Mouse (Mus musculus) hindbrain, embryonic 13.5 days (tissue): ENCODE results near the gene Zkscan14. TPM values are rescaled to one million over a fixed set of nuclear protein-coding genes. Genes with fewer than 3 reads are reported as not detected.
"Not testable (repeated sequence)": the region's sequence is repeated elsewhere in the genome, so short reads cannot be mapped to it uniquely, and the experiment has no call there.

Experiments
- ATAC-seq: fragments of 200-750 bp; cut with Nextera tagmentation; 2 replicates; pipeline ENCODE4 v1.8.0; 2017; ENCODE audit warnings: moderate TSS enrichment; ENCODE audit not compliant: low FRiP score
- H3K27ac ChIP-seq: fragments of 300-500 bp; sonication (generic); 2 replicates; pipeline ENCODE4 v1.5.1; 2015; ENCODE audit warnings: inconsistent platforms, mild to moderate bottlenecking, moderate library complexity
- H3K27me3 ChIP-seq: fragments of 300-500 bp; sonication (generic); 2 replicates; pipeline ENCODE4 v1.6.1; 2015; ENCODE audit warnings: mild to moderate bottlenecking, inconsistent platforms
- H3K36me3 ChIP-seq: fragments of 300-500 bp; sonication (generic); 2 replicates; pipeline ENCODE4 v1.6.1; 2015; ENCODE audit warnings: mild to moderate bottlenecking, inconsistent platforms
- H3K4me1 ChIP-seq: fragments of 300-500 bp; sonication (generic); replicated peaks from 2 replicates; pipeline ENCODE4 v1.6.1; 2015; ENCODE audit warnings: inconsistent platforms
- H3K4me2 ChIP-seq: fragments of 300-500 bp; sonication (generic); 2 replicates; pipeline ENCODE4 v1.6.1; 2015; ENCODE audit warnings: inconsistent platforms, mild to moderate bottlenecking, moderate library complexity
- H3K4me3 ChIP-seq: fragments of 300-500 bp; sonication (generic); 2 replicates; pipeline ENCODE4 v1.5.1; 2015; ENCODE audit warnings: mild to moderate bottlenecking, inconsistent platforms
- H3K9ac ChIP-seq: fragments of 300-500 bp; sonication (generic); 2 replicates; pipeline ENCODE4 v1.6.1; 2015; ENCODE audit warnings: mild to moderate bottlenecking, inconsistent platforms
- H3K9me3 ChIP-seq: fragments of 300-500 bp; sonication (generic); 2 replicates; pipeline ENCODE4 v1.6.1; 2016; ENCODE audit warnings: inconsistent platforms
- WGBS: fragments of 180-500 bp; shearing (Covaris S2); methylation state at CpG from one replicate; pipeline ENCODE4 v1.1.7; 2015; 5-methylcytosine and 5-hydroxymethylcytosine counted together
- polyA plus RNA-seq: library from polyadenylated mRNA; unstranded; fragments of >200 nt; fragmentation: Nextera tagmentation; extraction: Ambion mirVana; gene quantifications from 2 replicates; pipeline ENCODE4 v1.2.1, GENCODE M21; 2015

The Zkscan14 gene
- 13.6 and 15.6 TPM in 2 replicates for polyA plus RNA-seq

GRCm38 (mm10) chr5:145201321-145201991, at the start of gene Zkscan14:
Zkscan14 (minus strand) TSS chr5:145201868.
- H3K27me3 ChIP-seq, result no peaks in the 10 kb centered on the region
- peak within 1 kb of the TSS; percentile 100 for H3K4me2 ChIP-seq
- peak within 1 kb of the TSS; percentile 92 for H3K9ac ChIP-seq
- H3K27ac ChIP-seq, result peak within 1 kb of the TSS; percentile 75
- H3K4me1 ChIP-seq, result peaks cover 32% of the 10 kb centered on the region
- WGBS, result 2% methylated on average over 37 of the region's 37 CpGs
- peak; percentile 4; the same call in 1 of the 2 replicates for ATAC-seq
- peak within 1 kb of the TSS; percentile 82 for H3K4me3 ChIP-seq
- H3K36me3 ChIP-seq, result peaks cover 22% of the 10 kb centered on the region
- no peaks in the 10 kb centered on the region for H3K9me3 ChIP-seq

- Histone ChIP-seq H3K27me3 (no peaks in the 10 kb centered on the region), H3K4me2 (no peak overlapping the region), H3K9me3 (no peaks in the 10 kb centered on the region), H3K9ac (no peak overlapping the region), H3K36me3 (peaks cover 74% of the 10 kb centered on the region), H3K4me3 (no peak overlapping the region), H3K27ac (no peak overlapping the region), H3K4me1 (no peaks in the 10 kb centered on the region)
- ATAC-seq, result no peak
- WGBS, result 94% methylated on average over 3 of the region's 3 CpGs
Observed at GRCm38 (mm10) chr5:145249520-145249919, 47.9 kb upstream of the Zkscan14 start.

- ATAC-seq, result no peak
- H3K4me1 ChIP-seq, result peaks cover 26% of the 10 kb centered on the region
- peaks cover 56% of the 10 kb centered on the region for H3K36me3 ChIP-seq
- no peaks in the 10 kb centered on the region for H3K27me3 ChIP-seq
- no peak overlapping the region for H3K9ac ChIP-seq
- H3K4me2 ChIP-seq, result no peak overlapping the region
- no peak overlapping the region for H3K27ac ChIP-seq
- no peaks in the 10 kb centered on the region for H3K9me3 ChIP-seq
- H3K4me3 ChIP-seq, result no peak overlapping the region
Observed at GRCm38 (mm10) chr5:145234636-145235035, 33.0 kb upstream of the Zkscan14 start.

- H3K9ac ChIP-seq, result peak overlapping the region; percentile 99
- H3K9me3 ChIP-seq, result no peaks in the 10 kb centered on the region
- 0% methylated on average over 44 of the region's 49 CpGs for whole genome bisulfite sequencing
- peak; percentile 80 for ATAC-seq
- H3K4me3 ChIP-seq, result peak overlapping the region; percentile 99
- peak overlapping the region; percentile 87 for H3K4me2 ChIP-seq
- peak overlapping the region; percentile 94 for H3K27ac ChIP-seq
- peaks cover 35% of the 10 kb centered on the region for H3K36me3 ChIP-seq
- H3K27me3 ChIP-seq, result no peaks in the 10 kb centered on the region
- H3K4me1 ChIP-seq, result peaks cover 26% of the 10 kb centered on the region
Observed at GRCm38 (mm10) chr5:145231893-145232411, 30.3 kb upstream of the Zkscan14 start.

DNA sequence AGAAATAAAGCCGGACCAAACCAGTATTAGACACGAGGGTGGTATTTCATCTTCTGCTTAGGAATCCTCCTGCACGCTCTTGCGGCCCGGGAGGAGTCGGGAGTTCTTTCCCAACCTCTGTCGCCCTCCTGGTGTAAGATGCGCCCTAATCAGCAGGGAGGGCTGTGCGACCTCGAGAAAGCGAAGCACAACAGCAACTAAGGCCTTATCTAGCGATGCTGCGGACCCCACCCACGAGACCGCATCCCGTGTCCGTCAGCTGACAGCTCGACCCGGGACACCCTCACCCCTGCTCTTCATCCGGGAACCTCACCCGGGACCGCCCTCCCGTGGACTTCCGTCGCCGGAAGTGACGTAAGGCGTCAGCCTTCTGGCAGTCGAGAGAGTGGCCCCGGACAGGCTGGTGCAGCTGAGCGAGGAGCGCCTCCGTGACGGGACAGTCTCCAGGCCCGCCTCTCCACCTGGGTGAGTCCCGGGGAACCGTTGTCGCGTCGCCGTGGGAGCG, 29.8 kb upstream of the Zkscan14 start, which contains the start of gene Zfp655:
Gene Zfp655, plus strand, starts transcription at position 349 of the 505 bp plus-strand sequence.
- H3K9ac ChIP-seq, result peak within 1 kb of the TSS; percentile 99
- ATAC-seq, result peak; percentile 94
- peak within 1 kb of the TSS; percentile 94 for H3K27ac ChIP-seq
- no peaks in the 10 kb centered on the region for H3K27me3 ChIP-seq
- peaks cover 31% of the 10 kb centered on the region for H3K36me3 ChIP-seq
- 0% methylated on average over 42 of the region's 42 CpGs for WGBS
- peak within 1 kb of the TSS; percentile 87 for H3K4me2 ChIP-seq
- H3K9me3 ChIP-seq, result no peaks in the 10 kb centered on the region
- H3K4me3 ChIP-seq, result peak within 1 kb of the TSS; percentile 99
- peaks cover 26% of the 10 kb centered on the region for H3K4me1 ChIP-seq

GRCm38 (mm10) chr5:145230641-145231040, 29.0 kb upstream of the Zkscan14 start:
- Histone ChIP-seq H3K36me3 (peaks cover 24% of the 10 kb centered on the region), H3K4me1 (peaks cover 26% of the 10 kb centered on the region), H3K9me3 (no peaks in the 10 kb centered on the region), H3K27ac (no peak overlapping the region), H3K27me3 (no peaks in the 10 kb centered on the region), H3K9ac (peak overlapping the region; percentile 99), H3K4me2 (peak overlapping the region; percentile 87), H3K4me3 (peak overlapping the region; percentile 99)
- WGBS, result 89% methylated on average over 4 of the region's 4 CpGs
- ATAC-seq, result no peak

GRCm38 (mm10) chr5:145229283-145229682, 27.6 kb upstream of the Zkscan14 start:
- not testable (repeated sequence) for H3K9me3 ChIP-seq, H3K4me2 ChIP-seq, H3K27ac ChIP-seq, H3K27me3 ChIP-seq, ATAC-seq, H3K9ac ChIP-seq, H3K4me3 ChIP-seq
- Histone ChIP-seq H3K36me3 (peaks cover 11% of the 10 kb centered on the region), H3K4me1 (peaks cover 26% of the 10 kb centered on the region)
- 76% methylated on average over 6 of the region's 6 CpGs for WGBS

DNA sequence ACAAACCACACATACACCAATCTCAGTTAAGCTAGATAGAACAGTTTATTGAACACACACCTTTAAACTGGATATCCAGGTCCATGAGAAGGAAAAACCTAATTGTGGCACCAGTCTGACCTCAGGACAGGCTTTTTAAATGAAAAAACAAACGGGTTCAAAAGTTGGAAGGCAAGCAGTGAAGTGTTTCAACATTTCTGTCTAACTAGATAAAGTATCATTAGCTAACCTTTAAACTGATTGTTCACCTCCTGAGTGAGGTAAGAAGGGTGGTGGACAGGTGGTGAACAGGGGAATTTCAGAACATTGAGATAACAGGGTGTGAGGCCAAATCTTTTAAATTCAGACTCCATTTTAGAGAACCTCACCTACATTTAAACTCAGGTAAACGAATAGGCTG, 24.8 kb upstream of the Zkscan14 start:
- Histone ChIP-seq H3K27ac (no peak overlapping the region), H3K4me3 (no peak overlapping the region), H3K9ac (no peak overlapping the region), H3K4me2 (no peak overlapping the region), H3K27me3 (no peaks in the 10 kb centered on the region), H3K4me1 (peaks cover 9% of the 10 kb centered on the region), H3K36me3 (peaks cover 15% of the 10 kb centered on the region), H3K9me3 (no peaks in the 10 kb centered on the region)
- ATAC-seq, result no peak
- 69% methylated on average over 2 of the region's 2 CpGs for WGBS

DNA sequence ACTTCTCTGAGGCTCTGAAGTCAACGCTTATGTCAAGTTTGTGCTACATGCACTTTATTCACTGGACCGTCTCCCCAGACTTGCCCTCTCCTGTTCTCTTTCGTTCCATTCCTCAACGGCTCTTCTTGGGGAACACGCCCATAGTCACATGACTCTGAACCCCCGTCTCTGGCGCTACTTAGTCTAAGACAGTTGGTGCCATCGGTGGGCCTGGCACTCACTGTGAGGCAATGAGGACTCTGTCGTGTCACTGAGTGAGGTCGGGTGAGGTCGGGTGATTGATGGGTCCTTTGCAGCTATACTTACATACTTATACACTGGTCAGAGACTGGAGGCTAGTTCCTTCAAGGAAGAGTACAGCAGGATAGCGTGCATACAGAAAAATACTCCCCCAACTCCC, 21.7 kb upstream of the Zkscan14 start:
- WGBS, result 83% methylated on average over 12 of the region's 12 CpGs
- H3K9ac ChIP-seq, result no peak overlapping the region
- no peaks in the 10 kb centered on the region for H3K27me3 ChIP-seq
- no peak overlapping the region for H3K4me3 ChIP-seq
- no peak overlapping the region for H3K4me2 ChIP-seq
- H3K4me1 ChIP-seq, result no peaks in the 10 kb centered on the region
- ATAC-seq, result no peak
- H3K36me3 ChIP-seq, result peaks cover 43% of the 10 kb centered on the region
- H3K9me3 ChIP-seq, result no peaks in the 10 kb centered on the region
- no peak overlapping the region for H3K27ac ChIP-seq

GRCm38 (mm10) chr5:145222840-145223239, 21.2 kb upstream of the Zkscan14 start:
- Histone ChIP-seq H3K36me3 (peaks cover 48% of the 10 kb centered on the region), H3K9me3 (no peaks in the 10 kb centered on the region), H3K4me2 (no peak overlapping the region), H3K4me1 (no peaks in the 10 kb centered on the region), H3K4me3 (no peak overlapping the region), H3K27ac (no peak overlapping the region), H3K9ac (no peak overlapping the region), H3K27me3 (no peaks in the 10 kb centered on the region)
- ATAC-seq, result no peak
- WGBS, result 81% methylated on average over 5 of the region's 5 CpGs

DNA sequence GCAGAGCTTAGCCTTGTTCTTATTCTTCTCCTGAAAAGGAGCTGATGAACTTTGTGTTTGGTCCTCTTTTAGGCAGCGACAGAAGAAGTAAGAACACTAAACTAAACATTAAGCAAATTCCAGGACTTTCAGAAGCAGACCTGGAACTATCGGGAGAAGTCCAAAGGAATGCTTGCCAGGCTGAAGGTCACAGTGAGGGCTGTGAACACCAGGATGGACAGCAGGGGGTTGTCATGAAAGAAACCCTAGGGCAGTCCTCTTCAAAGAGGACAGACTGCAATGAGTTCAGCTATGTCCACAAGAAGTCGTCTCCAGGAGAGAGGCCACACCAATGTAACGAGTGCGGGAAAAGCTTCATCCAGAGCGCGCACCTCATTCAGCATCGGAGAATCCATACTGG, 18.3 kb upstream of the Zkscan14 start:
- H3K4me2 ChIP-seq, result no peak overlapping the region
- H3K9ac ChIP-seq, result no peak overlapping the region
- no peaks in the 10 kb centered on the region for H3K4me1 ChIP-seq
- ATAC-seq, result no peak
- peaks cover 55% of the 10 kb centered on the region for H3K36me3 ChIP-seq
- H3K27me3 ChIP-seq, result no peaks in the 10 kb centered on the region
- H3K27ac ChIP-seq, result no peak overlapping the region
- WGBS, result 91% methylated on average over 8 of the region's 8 CpGs
- no peaks in the 10 kb centered on the region for H3K9me3 ChIP-seq
- no peak overlapping the region for H3K4me3 ChIP-seq

DNA sequence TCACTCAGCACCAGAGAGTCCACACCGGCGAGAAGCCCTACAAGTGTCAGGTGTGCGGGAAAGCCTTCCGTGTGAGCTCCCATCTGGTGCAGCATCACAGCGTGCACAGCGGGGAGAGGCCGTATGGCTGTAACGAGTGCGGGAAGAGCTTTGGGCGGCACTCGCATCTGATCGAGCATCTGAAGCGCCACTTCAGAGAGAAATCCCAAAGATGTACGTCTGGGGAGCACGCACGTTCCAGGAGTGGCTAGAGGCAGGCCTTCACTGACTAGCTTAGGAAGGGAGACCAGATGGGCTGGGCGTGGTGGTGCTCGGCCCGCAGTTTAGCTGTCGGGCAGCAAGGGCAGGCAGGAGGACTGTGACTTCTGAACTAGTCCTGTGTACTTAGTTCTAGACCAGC, 17.0 kb upstream of the Zkscan14 start:
- Histone ChIP-seq H3K36me3 (peaks cover 66% of the 10 kb centered on the region), H3K4me2 (no peak overlapping the region), H3K9me3 (no peaks in the 10 kb centered on the region), H3K27me3 (no peaks in the 10 kb centered on the region), H3K4me3 (no peak overlapping the region), H3K9ac (no peak overlapping the region), H3K4me1 (no peaks in the 10 kb centered on the region), H3K27ac (no peak overlapping the region)
- ATAC-seq, result no peak
- WGBS, result 96% methylated on average over 20 of the region's 20 CpGs

- WGBS, result 97% methylated on average over 21 of the region's 21 CpGs
- Histone ChIP-seq H3K4me3 (no peak overlapping the region), H3K9ac (no peak overlapping the region), H3K36me3 (peaks cover 70% of the 10 kb centered on the region), H3K9me3 (no peaks in the 10 kb centered on the region), H3K27me3 (no peaks in the 10 kb centered on the region), H3K4me2 (no peak overlapping the region), H3K4me1 (no peaks in the 10 kb centered on the region), H3K27ac (no peak overlapping the region)
- no peak for ATAC-seq
Observed at GRCm38 (mm10) chr5:145218206-145218605, 16.5 kb upstream of the Zkscan14 start.
